Mouse (Mus musculus) thymus, adult 18-20 months (tissue): ENCODE results near the gene H2-M11.

Experiments used
- DNase-seq, 2 experiments: peaks; one replicate each; pipeline ENCODE4 v3.0.0; 2022; ENCODE audit warnings: mixed read lengths in 2 of 2

H2-M11 gene

GRCm38 (mm10) chr17:36546775-36547174 lies at the start of gene H2-M11:
H2-M11 (plus strand) TSS chr17:36547075.
- no peak for DNase-seq

- DNase-seq = no peak
Observed at GRCm38 (mm10) chr17:36500435-36500834, 46.4 kb upstream of the H2-M11 start.

GRCm38 (mm10) chr17:36503910-36504309 lies 43.0 kb upstream of the H2-M11 start:
- no peak for DNase-seq
